Mouse (Mus musculus): ENCODE measurements around the gene Qser1. TPM values are rescaled to one million over a fixed set of nuclear protein-coding genes. Genes with fewer than 3 reads are reported as not detected.

Gene Qser1
- total RNA-seq, 2 experiments from 2014 or later: 50.3 to 58.0 TPM

- DNase-seq: no peak
- intact Hi-C loops (cut with DNase I): no loop called here
Measured at GRCm38 (mm10) chr2:104740248-104740949, 76.2 kb downstream of the Qser1 start.

- no peak for DNase-seq
- intact Hi-C loops (cut with DNase I): no loop called here
Measured at GRCm38 (mm10) chr2:104739691-104740090, 76.9 kb downstream of the Qser1 start.

DNA sequence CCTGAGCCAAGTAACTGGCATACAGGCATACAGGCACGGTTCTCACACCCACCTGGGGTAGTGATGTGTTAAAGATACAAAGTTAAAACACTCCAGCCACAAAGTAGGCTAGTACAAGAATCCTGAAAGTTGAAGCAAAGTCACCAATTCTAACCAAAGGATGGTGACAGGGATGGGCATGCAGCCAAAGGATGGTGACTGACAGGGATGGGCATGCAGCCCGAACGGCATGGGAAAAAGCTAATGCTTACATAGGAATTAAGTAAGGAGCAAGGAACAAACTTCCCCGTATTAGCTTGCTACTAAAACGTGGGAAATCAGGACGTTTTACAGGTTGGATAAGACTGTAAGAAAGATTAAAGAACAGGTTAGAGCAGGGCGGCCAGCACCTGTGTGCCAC, 80.3 kb downstream of the Qser1 start:
- no peak for DNase-seq
- intact Hi-C loops (cut with DNase I): no loop called here

DNA sequence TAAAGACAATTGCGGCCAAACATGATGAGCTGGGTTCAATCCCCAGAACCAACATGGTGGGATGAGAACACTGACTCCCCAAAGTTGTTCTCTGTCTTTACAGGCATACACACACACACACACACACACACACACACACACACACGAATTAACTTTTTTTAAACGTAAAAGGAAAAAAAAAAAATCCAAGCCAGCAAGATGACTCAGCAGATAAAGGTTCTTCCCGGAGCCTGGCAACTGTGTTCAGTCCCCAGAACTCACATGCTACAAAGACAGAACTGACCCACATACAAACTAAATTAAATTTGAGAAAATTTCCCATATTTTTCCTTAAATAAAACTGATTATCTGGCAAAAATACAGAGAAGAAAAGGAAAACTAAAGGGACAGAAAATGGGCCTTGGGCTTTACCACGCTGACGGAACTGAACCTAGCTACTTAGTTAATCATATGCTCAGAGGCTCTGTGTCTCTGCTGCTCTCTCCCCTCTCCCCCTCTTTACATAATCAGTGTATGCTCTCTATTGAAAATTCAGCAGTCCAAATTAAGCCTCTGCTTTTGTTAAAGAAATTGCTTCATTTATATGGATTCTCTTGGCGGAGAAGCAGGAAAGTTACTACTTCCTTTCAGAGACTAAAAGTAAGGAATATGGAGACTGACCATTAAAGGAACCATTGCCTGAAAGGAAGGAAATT, 83.9 kb downstream of the Qser1 start:
- intact Hi-C loops (cut with DNase I): no loop called here
- no peak for DNase-seq

DNA sequence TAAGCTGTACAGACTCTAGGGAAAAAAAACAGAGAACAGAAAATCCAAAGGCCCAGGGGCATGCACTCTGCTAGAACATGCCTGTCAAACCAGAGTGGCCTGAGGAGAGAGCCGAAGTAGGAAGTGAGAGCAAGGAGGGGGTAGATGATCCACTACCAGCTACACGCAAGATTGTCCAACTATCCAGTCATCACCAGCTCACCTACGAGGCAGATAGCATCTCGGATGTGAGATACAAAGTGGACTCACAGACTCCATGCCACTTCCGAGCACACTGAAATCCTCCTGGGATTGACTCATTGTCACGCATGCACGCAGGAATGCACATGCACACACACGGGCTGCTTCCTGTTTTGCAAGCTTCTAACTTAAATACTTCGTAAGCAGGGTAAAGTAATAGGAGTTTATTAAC, 84.5 kb downstream of the Qser1 start:
- intact Hi-C loops (cut with DNase I): no loop called here
- DNase-seq: no peak

- intact Hi-C loops (cut with DNase I): no loop called here
- no peak for DNase-seq
Measured at GRCm38 (mm10) chr2:104727369-104727768, 89.2 kb downstream of the Qser1 start.

DNA sequence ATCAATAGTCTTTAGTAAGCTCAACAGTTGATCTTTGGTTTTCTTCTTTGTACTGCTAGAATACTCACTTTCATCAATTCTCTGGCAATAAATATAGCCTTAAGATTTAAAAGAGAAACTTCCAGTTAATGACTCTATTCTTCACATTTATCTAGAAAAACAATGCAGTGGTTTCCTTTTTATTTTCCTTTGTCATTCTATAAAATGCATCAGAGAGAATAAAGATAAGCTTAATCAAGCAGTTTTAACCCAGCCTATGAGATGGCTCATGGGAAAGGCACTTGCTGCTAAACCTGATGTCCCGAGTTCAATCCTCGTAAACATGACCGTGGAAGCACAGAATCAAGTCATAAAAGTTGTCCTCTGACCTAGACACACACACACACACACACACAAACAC, 94.5 kb downstream of the Qser1 start:
- intact Hi-C loops (cut with DNase I): no loop called here
- DNase-seq: no peak

DNA sequence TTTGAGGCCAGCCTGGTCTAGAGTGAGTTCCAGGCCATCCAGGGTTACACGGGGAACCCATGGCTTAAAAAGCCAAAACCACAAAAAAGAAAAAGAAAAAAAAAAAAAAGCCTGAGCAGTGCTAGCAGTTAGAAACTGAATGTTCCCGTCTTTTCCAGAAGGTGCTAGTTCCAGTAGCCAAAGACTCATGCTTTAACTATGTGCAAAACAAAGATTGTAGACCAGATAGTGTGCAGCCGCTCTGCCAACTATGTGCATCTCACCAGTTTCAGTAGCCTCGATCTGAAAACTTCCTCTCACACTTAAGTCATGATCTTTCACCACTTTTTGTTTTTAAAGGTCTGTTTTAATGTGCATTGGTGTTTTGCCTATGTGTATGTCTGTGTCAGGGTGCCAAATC, 98.7 kb downstream of the Qser1 start:
- intact Hi-C loops (cut with DNase I): no loop called here

DNA sequence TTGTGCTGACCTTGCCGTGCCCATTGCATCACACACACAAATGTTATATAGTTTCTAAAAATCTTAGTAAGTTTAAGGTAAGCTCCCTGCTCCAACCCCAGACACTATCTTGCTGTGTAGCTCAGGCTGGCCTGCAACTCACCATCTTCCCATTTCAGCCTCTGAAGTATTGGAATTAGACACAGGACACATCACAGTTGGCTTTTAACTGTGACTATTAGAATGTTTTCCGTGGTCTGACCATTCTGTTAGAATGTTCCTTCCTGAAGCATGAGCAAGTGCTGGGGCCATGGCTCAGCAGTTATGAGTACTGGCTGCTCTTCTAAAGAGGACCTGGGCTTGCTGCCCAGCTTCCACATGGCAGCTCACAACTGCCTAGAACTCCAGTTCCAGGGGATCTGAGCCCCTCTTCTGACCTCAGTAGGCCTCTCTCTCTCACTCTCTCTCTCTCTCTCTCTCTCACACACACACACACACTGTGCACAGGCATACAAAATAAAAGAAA, 99.3 kb downstream of the Qser1 start:
- intact Hi-C loops (cut with DNase I): no loop called here
- DNase-seq: no peak

More for the DNA sequence above, 98.7 kb downstream of the Qser1 start:
- no peak for DNase-seq

- intact Hi-C loops (cut with DNase I): no loop called here
- DNase-seq: no peak
Measured at GRCm38 (mm10) chr2:104716279-104716678, 100.3 kb downstream of the Qser1 start, which contains the start of gene Pin1rt1. Pin1rt1 (minus strand) TSS chr2:104716379.

GRCm38 (mm10) chr2:104714254-104714691, 102.3 kb downstream of the Qser1 start:
- intact Hi-C loops (cut with DNase I): no loop called here
- DNase-seq: no peak

- intact Hi-C loops (cut with DNase I): no loop called here
Measured at GRCm38 (mm10) chr2:104712486-104712809, 104.1 kb downstream of the Qser1 start.

GRCm38 (mm10) chr2:104711585-104712485, 104.7 kb downstream of the Qser1 start, which contains the start of gene Tcp11l1:
Tcp11l1 (minus strand) TSS chr2:104712169.
- peak; percentile 26 to 69 for DNase-seq
- intact Hi-C loops (cut with DNase I): no loop called here

More at GRCm38 (mm10) chr2:104712486-104712809, 104.1 kb downstream of the Qser1 start:
- DNase-seq: no peak

DNA sequence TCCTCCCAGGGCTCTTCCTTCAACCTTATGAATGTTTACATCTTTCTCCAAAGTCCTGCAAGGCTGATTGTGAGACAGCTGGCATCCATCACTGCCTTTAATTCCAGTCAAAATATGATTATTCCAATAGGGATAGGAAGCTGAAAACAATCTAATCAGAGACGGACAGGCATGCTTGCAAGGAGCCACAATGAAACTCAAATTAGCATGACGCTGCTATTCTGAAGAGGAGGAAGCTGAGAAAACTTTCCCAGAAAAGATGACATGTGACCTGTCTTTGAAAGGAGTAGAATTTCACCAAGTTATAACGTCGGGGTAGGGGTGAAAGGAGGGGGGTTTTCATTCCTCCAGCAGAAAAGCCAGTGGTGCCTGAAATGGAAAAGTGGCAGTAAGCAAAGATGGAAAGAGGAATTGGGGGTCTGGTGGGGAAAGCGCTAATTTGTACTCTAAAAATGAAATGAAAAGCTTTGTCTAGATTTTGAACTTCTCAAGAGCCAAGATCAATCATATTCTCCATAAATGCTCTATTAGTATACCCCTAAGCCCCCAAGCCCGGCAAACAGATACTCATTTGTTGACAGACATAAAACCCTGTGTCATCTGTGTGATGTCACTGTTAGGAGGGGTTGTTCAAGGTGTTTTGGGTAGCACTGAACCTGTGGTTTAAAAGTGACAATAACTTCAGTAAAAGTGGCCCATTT, 105.7 kb downstream of the Qser1 start:
- no peak for DNase-seq
- intact Hi-C loops (cut with DNase I): no loop called here

DNA sequence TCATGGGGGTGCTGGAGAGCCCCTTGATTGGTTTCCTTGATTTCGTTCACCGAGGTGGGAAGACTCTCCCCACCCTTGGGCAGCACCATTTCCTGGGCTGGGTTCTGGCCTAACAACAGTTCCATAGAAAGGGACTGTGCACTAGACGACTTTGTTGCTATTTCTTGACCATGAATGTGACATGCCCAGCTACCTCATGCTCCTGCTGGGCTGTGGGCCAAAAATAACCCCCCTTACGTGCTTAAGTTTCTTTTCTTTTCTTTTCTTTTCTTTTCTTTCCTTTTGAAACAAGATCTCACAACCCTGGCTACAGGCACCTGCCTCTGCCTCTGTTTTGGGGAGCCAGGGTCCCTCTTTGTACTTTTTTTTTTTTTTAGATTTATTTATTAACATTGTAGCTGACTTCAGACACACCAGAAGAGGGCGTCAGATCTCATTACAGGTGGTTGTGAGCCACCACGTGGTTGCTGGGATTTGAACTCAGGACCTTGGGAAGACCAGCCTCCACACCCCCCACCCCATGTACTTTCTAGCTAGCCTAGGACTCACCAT, 106.7 kb downstream of the Qser1 start:
- no peak for DNase-seq
- intact Hi-C loops (cut with DNase I): no loop called here

Other genes with a start within 250 kb of the Qser1 start
- 1 to 10 TPM; 7.7 to 9.4 TPM for gene Cstf3, start 226.2 kb downstream of the Qser1 start, total RNA-seq (2021)
- gene Tcp11l1, start 104.6 kb downstream of the Qser1 start, total RNA-seq (2021): 1 to 10 TPM; 7.3 to 7.4 TPM
- gene Pin1rt1, start 100.4 kb downstream of the Qser1 start, total RNA-seq (2021): not detected
- 1 to 10 TPM; 1.4 to 1.7 TPM for gene Depdc7, start 73.9 kb downstream of the Qser1 start, total RNA-seq (2021)
- under 1 TPM in 1 of 2 experiments, not detected in 1; 0.25 TPM for gene Prrg4, start 33.1 kb upstream of the Qser1 start, total RNA-seq (2021)
- 1 to 10 TPM; 2.9 to 4.6 TPM for gene Ccdc73, start 51.0 kb upstream of the Qser1 start, total RNA-seq (2021)
- 10 to 100 TPM; 94.7 to 97.5 TPM for gene Eif3m, start 200.3 kb upstream of the Qser1 start, total RNA-seq (2021)

Data from gastrocnemius, postnatal 36 days (tissue).